Mouse (Mus musculus) lung, postnatal 0 days (tissue): ENCODE results near the gene Numa1. TPM values are rescaled to one million over a fixed set of nuclear protein-coding genes. Genes with fewer than 3 reads are reported as not detected.
"Not testable (repeated sequence)": the region's sequence is repeated elsewhere in the genome, so short reads cannot be mapped to it uniquely, and the experiment has no call there.

Experiments used
- ATAC-seq: fragments of 200-750 bp; cut with Nextera tagmentation; 2 replicates; pipeline ENCODE4 v1.8.0; 2017; ENCODE audit warnings: moderate library complexity
- DNase-seq: peaks from one replicate; pipeline ENCODE4 v3.0.0-alpha.2; 2016; ENCODE audit warnings: low spot score
- H3K27ac ChIP-seq: fragments of 300-500 bp; sonication (generic); 2 replicates; pipeline ENCODE4 v1.5.1; 2014; ENCODE audit warnings: antibody characterized with exemption, mild to moderate bottlenecking, low read length, mixed read lengths
- H3K27me3 ChIP-seq: fragments of 300-500 bp; sonication (generic); replicated peaks from 2 replicates; pipeline ENCODE4 v1.6.1; 2014; ENCODE audit warnings: low read length, mixed read lengths; ENCODE audit not compliant: insufficient read depth
- H3K36me3 ChIP-seq: fragments of 300-500 bp; sonication (generic); 2 replicates; pipeline ENCODE4 v1.6.1; 2014; ENCODE audit warnings: low read length, mixed read lengths; ENCODE audit not compliant: insufficient read depth
- H3K4me1 ChIP-seq: fragments of 300-500 bp; sonication (generic); 2 replicates; pipeline ENCODE4 v1.6.1; 2014; ENCODE audit warnings: antibody characterized with exemption, low read depth, low read length, mixed read lengths; ENCODE audit not compliant: insufficient read depth
- H3K4me2 ChIP-seq: fragments of 300-500 bp; sonication (generic); replicated peaks from 2 replicates; pipeline ENCODE4 v1.6.1; 2014; ENCODE audit warnings: low read depth, mild to moderate bottlenecking, low read length, moderate library complexity, mixed read lengths
- H3K4me3 ChIP-seq: fragments of 300-500 bp; sonication (generic); 2 replicates; pipeline ENCODE4 v1.5.1; 2014; ENCODE audit warnings: low read depth, low read length
- H3K9ac ChIP-seq: fragments of 300-500 bp; sonication (generic); replicated peaks from 2 replicates; pipeline ENCODE4 v1.6.1; 2014; ENCODE audit warnings: low read depth, mild to moderate bottlenecking
- H3K9me3 ChIP-seq: fragments of 300-500 bp; sonication (generic); 2 replicates; pipeline ENCODE4 v1.6.1; 2016; ENCODE audit warnings: low read length, mixed read lengths
- CTCF ChIP-seq: IDR thresholded peaks from 2 replicates; pipeline ENCODE4 v1.5.1; 2016; ENCODE audit warnings: antibody characterized with exemption, mild to moderate bottlenecking
- EP300 ChIP-seq: IDR thresholded peaks from 2 replicates; pipeline ENCODE4 v1.6.1; 2016; ENCODE audit warnings: antibody characterized with exemption, mild to moderate bottlenecking, control low read depth
- WGBS: fragments of 180-500 bp; shearing (Covaris S2); extraction: QIAGEN DNeasy Blood & Tissue Kit; methylation state at CpG from one replicate; pipeline ENCODE4 v1.1.7; 2014; 5-methylcytosine and 5-hydroxymethylcytosine counted together
- polyA plus RNA-seq: library from polyadenylated mRNA; unstranded; fragments of >200 nt; fragmentation: Nextera tagmentation; extraction: Ambion mirVana; gene quantifications from 2 replicates; pipeline ENCODE4 v1.2.1, GENCODE M21; 2015

Gene Numa1
- polyA plus RNA-seq, 1 experiment from 2014 or later = 31.6 TPM

- Histone ChIP-seq H3K27me3 (no peaks in the 10 kb centered on the region), H3K36me3 (peaks cover 20% of the 10 kb centered on the region; the same call in 1 of the 2 replicates), H3K4me1 (peaks cover 6% of the 10 kb centered on the region; the same call in 1 of the 2 replicates), H3K9ac (0 out of 2 replicates have a peak overlapping the region, but pooled peaks have one; percentile 4), H3K4me2 (no peak overlapping the region), H3K9me3 (no peaks in the 10 kb centered on the region), H3K27ac (no peak overlapping the region), H3K4me3 (no peak overlapping the region)
- DNase-seq = peak; percentile 46
- TF ChIP-seq CTCF (peak; percentile 45), EP300 (no peak)
- WGBS = 61% methylated on average over 4 of the region's 4 CpGs
- ATAC-seq = no peak
Observed at GRCm38 (mm10) chr7:101908367-101908766, 25.5 kb upstream of the Numa1 start.

GRCm38 (mm10) chr7:101910138-101910537 lies 23.8 kb upstream of the Numa1 start:
- H3K27me3 ChIP-seq = no peaks in the 10 kb centered on the region

GRCm38 (mm10) chr7:101911982-101912381 lies 21.9 kb upstream of the Numa1 start:
- Histone ChIP-seq H3K4me1 (no peaks in the 10 kb centered on the region; the same call in 1 of the 2 replicates), H3K4me3 (no peak overlapping the region), H3K27me3 (no peaks in the 10 kb centered on the region), H3K27ac (no peak overlapping the region), H3K4me2 (no peak overlapping the region), H3K9ac (no peak overlapping the region), H3K9me3 (no peaks in the 10 kb centered on the region), H3K36me3 (peaks cover 21% of the 10 kb centered on the region; the same call in 1 of the 2 replicates)
- 61% methylated on average over 3 of the region's 3 CpGs for WGBS
- peak; percentile 41 for TF ChIP-seq CTCF
- TF ChIP-seq EP300 = no peak
- no peak for DNase-seq
- ATAC-seq = no peak

More at GRCm38 (mm10) chr7:101910138-101910537, 23.8 kb upstream of the Numa1 start:
- no peak overlapping the region for H3K9ac ChIP-seq
- 82% methylated on average over 4 of the region's 4 CpGs for WGBS
- ATAC-seq = no peak
- H3K4me2 ChIP-seq = no peak overlapping the region
- DNase-seq = no peak
- no peak overlapping the region for H3K4me3 ChIP-seq
- peaks cover 6% of the 10 kb centered on the region; the same call in 1 of the 2 replicates for H3K4me1 ChIP-seq
- no peak for TF ChIP-seq EP300
- no peak for TF ChIP-seq CTCF
- no peak overlapping the region for H3K27ac ChIP-seq
- no peaks in the 10 kb centered on the region for H3K9me3 ChIP-seq
- H3K36me3 ChIP-seq = peaks cover 21% of the 10 kb centered on the region; the same call in 1 of the 2 replicates

GRCm38 (mm10) chr7:101918071-101918470 lies 15.8 kb upstream of the Numa1 start:
- H3K27ac ChIP-seq = no peak overlapping the region
- H3K4me3 ChIP-seq = no peak overlapping the region
- H3K4me1 ChIP-seq = no peaks in the 10 kb centered on the region
- no peak for TF ChIP-seq EP300
- TF ChIP-seq CTCF = peak; percentile 94
- 11% methylated on average over 1 of the region's 1 CpGs for WGBS
- H3K27me3 ChIP-seq = no peaks in the 10 kb centered on the region
- H3K9me3 ChIP-seq = no peaks in the 10 kb centered on the region
- H3K36me3 ChIP-seq = 0 out of 2 replicates have a peak, but pooled peaks cover 4% of the 10 kb centered on the region
- peak; percentile 65 for DNase-seq
- H3K9ac ChIP-seq = no peak overlapping the region
- ATAC-seq = peak; percentile 80
- H3K4me2 ChIP-seq = no peak overlapping the region

DNA sequence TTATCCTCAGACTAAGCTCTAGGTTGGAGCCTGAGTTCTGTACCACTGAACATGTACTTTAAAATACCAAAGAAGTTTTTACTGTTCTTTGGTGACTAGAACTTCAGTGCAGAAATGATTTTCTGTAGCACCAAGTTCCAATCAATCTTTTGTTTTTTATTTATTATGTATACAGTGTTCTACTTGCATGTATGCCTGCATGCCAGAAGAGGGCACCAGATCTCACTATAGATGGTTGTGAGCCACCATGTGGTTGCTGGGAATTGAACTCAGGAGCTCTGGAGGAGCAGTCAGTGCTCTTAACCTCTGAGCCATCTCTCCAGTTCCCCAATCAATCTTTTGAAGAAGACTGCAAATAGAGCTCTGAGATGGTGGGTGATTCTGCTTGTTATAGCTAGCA lies 8.0 kb upstream of the Numa1 start:
- not testable (repeated sequence) for H3K36me3 ChIP-seq, H3K9ac ChIP-seq, H3K9me3 ChIP-seq, H3K27me3 ChIP-seq, DNase-seq, H3K4me2 ChIP-seq, H3K4me1 ChIP-seq, H3K27ac ChIP-seq, ATAC-seq, H3K4me3 ChIP-seq
- peak; percentile 16; the same call in 1 of the 2 replicates for TF ChIP-seq CTCF

DNA sequence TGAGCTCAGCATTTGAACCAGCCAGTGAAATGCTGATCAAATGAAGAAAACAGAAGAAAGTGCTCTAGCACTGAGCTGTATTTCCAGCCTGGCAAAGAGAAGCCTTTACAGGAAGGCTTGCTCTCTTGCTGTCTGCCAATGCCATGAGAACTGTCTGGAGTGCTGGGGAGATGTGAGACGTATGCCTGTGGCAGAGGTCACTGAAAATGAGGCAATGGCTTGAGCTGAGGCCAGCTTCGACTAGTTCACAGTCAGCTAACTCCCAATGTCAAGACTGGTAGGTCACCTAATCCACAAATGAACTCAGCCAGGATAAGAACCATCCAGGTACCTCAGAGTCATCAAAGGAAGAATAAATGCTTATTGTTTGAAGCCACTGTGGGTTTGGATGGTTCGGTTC lies 5.8 kb upstream of the Numa1 start:
- H3K4me1 ChIP-seq = no peaks in the 10 kb centered on the region
- H3K27ac ChIP-seq = no peak overlapping the region
- DNase-seq (no peak), ATAC-seq (no peak)
- no peak for TF ChIP-seq EP300
- TF ChIP-seq CTCF = no peak
- no peak overlapping the region for H3K4me3 ChIP-seq
- no peak overlapping the region for H3K4me2 ChIP-seq
- 63% methylated on average over 3 of the region's 3 CpGs for WGBS
- no peaks in the 10 kb centered on the region for H3K27me3 ChIP-seq
- H3K36me3 ChIP-seq = no peaks in the 10 kb centered on the region
- no peaks in the 10 kb centered on the region for H3K9me3 ChIP-seq
- H3K9ac ChIP-seq = no peak overlapping the region
